Mouse (Mus musculus) forebrain, embryonic 12.5 days (tissue): ENCODE measurements around the gene Sstr3. TPM values are rescaled to one million over a fixed set of nuclear protein-coding genes. Genes with fewer than 3 reads are reported as not detected.

ENCODE experiments used
- ATAC-seq: fragments of 200-750 bp; cut with Nextera tagmentation; 2 replicates; pipeline ENCODE4 v1.8.0; 2017; ENCODE audit warnings: moderate TSS enrichment; ENCODE audit not compliant: low FRiP score
- H3K27ac ChIP-seq: fragments of 300-500 bp; sonication (generic); 2 replicates; pipeline ENCODE4 v1.5.1; 2016; ENCODE audit warnings: mild to moderate bottlenecking
- H3K27me3 ChIP-seq: fragments of 300-500 bp; sonication (generic); 2 replicates; pipeline ENCODE4 v1.6.1; 2016; ENCODE audit warnings: mild to moderate bottlenecking
- H3K36me3 ChIP-seq: fragments of 300-500 bp; sonication (generic); replicated peaks from 2 replicates; pipeline ENCODE4 v1.6.1; 2016; ENCODE audit warnings: mild to moderate bottlenecking
- H3K4me1 ChIP-seq: fragments of 300-500 bp; sonication (generic); 2 replicates; pipeline ENCODE4 v1.6.1; 2016
- H3K4me2 ChIP-seq: fragments of 300-500 bp; sonication (generic); 2 replicates; pipeline ENCODE4 v1.6.1; 2016; ENCODE audit warnings: mild to moderate bottlenecking, moderate library complexity
- H3K4me3 ChIP-seq: fragments of 300-500 bp; sonication (generic); replicated peaks from 2 replicates; pipeline ENCODE4 v1.5.1; 2016; ENCODE audit warnings: mild to moderate bottlenecking
- H3K9ac ChIP-seq: fragments of 300-500 bp; sonication (generic); 2 replicates; pipeline ENCODE4 v1.6.1; 2016; ENCODE audit warnings: mild to moderate bottlenecking
- H3K9me3 ChIP-seq: fragments of 300-500 bp; sonication (generic); 2 replicates; pipeline ENCODE4 v1.6.1; 2016
- WGBS: fragments of 180-500 bp; shearing (Covaris S2); methylation state at CpG from one replicate; pipeline ENCODE4 v1.1.7; 2016; 5-methylcytosine and 5-hydroxymethylcytosine counted together
- polyA plus RNA-seq: library from polyadenylated mRNA; unstranded; fragments of >200 nt; fragmentation: Nextera tagmentation; extraction: Ambion mirVana; gene quantifications from 2 replicates; pipeline ENCODE4 v1.2.1, GENCODE M21; 2016

Gene Sstr3
- polyA plus RNA-seq, 1 experiment from 2014 or later, result 0.32 TPM

GRCm38 (mm10) chr15:78505541-78505940 is 38.9 kb downstream of the Sstr3 start:
- no peaks in the 10 kb centered on the region for H3K9me3 ChIP-seq
- no peaks in the 10 kb centered on the region; the same call in 1 of the 2 replicates for H3K27me3 ChIP-seq
- no peak overlapping the region for H3K9ac ChIP-seq
- no peak overlapping the region for H3K4me2 ChIP-seq
- H3K4me3 ChIP-seq, result no peak overlapping the region
- 87% methylated on average over 3 of the region's 3 CpGs for WGBS
- peaks cover 7% of the 10 kb centered on the region for H3K4me1 ChIP-seq
- H3K27ac ChIP-seq, result no peak overlapping the region
- no peak for ATAC-seq
- H3K36me3 ChIP-seq, result no peaks in the 10 kb centered on the region

- no peaks in the 10 kb centered on the region for H3K36me3 ChIP-seq
- no peak overlapping the region for H3K4me3 ChIP-seq
- ATAC-seq, result no peak
- peaks cover 1% of the 10 kb centered on the region for H3K4me1 ChIP-seq
- H3K27ac ChIP-seq, result no peak overlapping the region
- 92% methylated on average over 5 of the region's 5 CpGs for WGBS
- no peaks in the 10 kb centered on the region for H3K9me3 ChIP-seq
- H3K9ac ChIP-seq, result no peak overlapping the region
- no peaks in the 10 kb centered on the region; the same call in 1 of the 2 replicates for H3K27me3 ChIP-seq
- no peak overlapping the region for H3K4me2 ChIP-seq
Observed at GRCm38 (mm10) chr15:78504816-78505215, 39.7 kb downstream of the Sstr3 start.

- H3K27ac ChIP-seq, result no peak overlapping the region
- no peaks in the 10 kb centered on the region; the same call in 1 of the 2 replicates for H3K27me3 ChIP-seq
- 88% methylated on average over 1 of the region's 1 CpGs for WGBS
- no peaks in the 10 kb centered on the region for H3K36me3 ChIP-seq
- H3K9ac ChIP-seq, result no peak overlapping the region
- ATAC-seq, result no peak
- no peak overlapping the region for H3K4me3 ChIP-seq
- H3K9me3 ChIP-seq, result no peaks in the 10 kb centered on the region
- no peak overlapping the region for H3K4me2 ChIP-seq
- no peaks in the 10 kb centered on the region for H3K4me1 ChIP-seq
Observed at GRCm38 (mm10) chr15:78504013-78504412, 40.5 kb downstream of the Sstr3 start.

GRCm38 (mm10) chr15:78502437-78503132 is 41.9 kb downstream of the Sstr3 start:
- Histone ChIP-seq H3K36me3 (no peaks in the 10 kb centered on the region), H3K4me1 (no peaks in the 10 kb centered on the region), H3K9ac (no peak overlapping the region), H3K27me3 (no peaks in the 10 kb centered on the region; the same call in 1 of the 2 replicates), H3K9me3 (no peaks in the 10 kb centered on the region), H3K4me2 (no peak overlapping the region), H3K27ac (no peak overlapping the region), H3K4me3 (no peak overlapping the region)
- WGBS, result 89% methylated on average over 18 of the region's 18 CpGs
- no peak for ATAC-seq

- 92% methylated on average over 11 of the region's 11 CpGs for WGBS
- H3K9me3 ChIP-seq, result no peaks in the 10 kb centered on the region
- no peaks in the 10 kb centered on the region for H3K27me3 ChIP-seq
- no peaks in the 10 kb centered on the region for H3K4me1 ChIP-seq
- H3K27ac ChIP-seq, result no peak within 1 kb of the TSS
- no peaks in the 10 kb centered on the region for H3K36me3 ChIP-seq
- H3K9ac ChIP-seq, result no peak within 1 kb of the TSS
- no peak within 1 kb of the TSS for H3K4me2 ChIP-seq
- ATAC-seq, result no peak
- H3K4me3 ChIP-seq, result no peak within 1 kb of the TSS
Observed at GRCm38 (mm10) chr15:78494968-78495406, 49.5 kb downstream of the Sstr3 start, which contains the start of gene Il2rb. Gene Il2rb, minus strand, starts transcription at chr15:78495271.

- no peaks in the 10 kb centered on the region for H3K27me3 ChIP-seq
- no peak overlapping the region for H3K4me3 ChIP-seq
- no peaks in the 10 kb centered on the region for H3K9me3 ChIP-seq
- no peak for ATAC-seq
- no peaks in the 10 kb centered on the region for H3K36me3 ChIP-seq
- H3K27ac ChIP-seq, result no peak overlapping the region
- H3K9ac ChIP-seq, result no peak overlapping the region
- 86% methylated on average over 10 of the region's 10 CpGs for WGBS
- H3K4me1 ChIP-seq, result no peaks in the 10 kb centered on the region
- no peak overlapping the region for H3K4me2 ChIP-seq
Observed at GRCm38 (mm10) chr15:78493401-78494010, 51.0 kb downstream of the Sstr3 start.

GRCm38 (mm10) chr15:78491301-78491700 is 53.2 kb downstream of the Sstr3 start:
- Histone ChIP-seq H3K9me3 (no peaks in the 10 kb centered on the region), H3K4me3 (no peak overlapping the region), H3K4me2 (no peak overlapping the region), H3K36me3 (no peaks in the 10 kb centered on the region), H3K9ac (no peak overlapping the region), H3K27ac (no peak overlapping the region), H3K4me1 (no peaks in the 10 kb centered on the region), H3K27me3 (peaks cover 3% of the 10 kb centered on the region; the same call in 1 of the 2 replicates)
- 84% methylated on average over 3 of the region's 3 CpGs for WGBS
- ATAC-seq, result no peak

GRCm38 (mm10) chr15:78489906-78490305 is 54.6 kb downstream of the Sstr3 start:
- H3K4me1 ChIP-seq, result no peaks in the 10 kb centered on the region
- 80% methylated on average over 8 of the region's 8 CpGs for WGBS
- H3K9ac ChIP-seq, result no peak overlapping the region
- H3K27me3 ChIP-seq, result peaks cover 3% of the 10 kb centered on the region; the same call in 1 of the 2 replicates
- no peak overlapping the region for H3K27ac ChIP-seq
- H3K4me2 ChIP-seq, result no peak overlapping the region
- no peak for ATAC-seq
- H3K4me3 ChIP-seq, result no peak overlapping the region
- H3K36me3 ChIP-seq, result no peaks in the 10 kb centered on the region
- H3K9me3 ChIP-seq, result no peaks in the 10 kb centered on the region

GRCm38 (mm10) chr15:78489248-78489647 is 55.2 kb downstream of the Sstr3 start:
- no peak for ATAC-seq
- H3K9ac ChIP-seq, result no peak overlapping the region
- no peak overlapping the region for H3K4me3 ChIP-seq
- H3K27me3 ChIP-seq, result peaks cover 3% of the 10 kb centered on the region; the same call in 1 of the 2 replicates
- H3K4me2 ChIP-seq, result no peak overlapping the region
- no peaks in the 10 kb centered on the region for H3K36me3 ChIP-seq
- no peaks in the 10 kb centered on the region for H3K4me1 ChIP-seq
- no peak overlapping the region for H3K27ac ChIP-seq
- 90% methylated on average over 3 of the region's 3 CpGs for WGBS
- H3K9me3 ChIP-seq, result no peaks in the 10 kb centered on the region

GRCm38 (mm10) chr15:78487066-78487465 is 57.4 kb downstream of the Sstr3 start:
- H3K27me3 ChIP-seq, result peaks cover 3% of the 10 kb centered on the region; the same call in 1 of the 2 replicates
- H3K4me3 ChIP-seq, result no peak overlapping the region
- no peaks in the 10 kb centered on the region for H3K9me3 ChIP-seq
- H3K4me2 ChIP-seq, result no peak overlapping the region
- H3K27ac ChIP-seq, result no peak overlapping the region
- no peaks in the 10 kb centered on the region for H3K4me1 ChIP-seq
- H3K9ac ChIP-seq, result no peak overlapping the region
- 83% methylated on average over 4 of the region's 4 CpGs for WGBS
- H3K36me3 ChIP-seq, result no peaks in the 10 kb centered on the region
- ATAC-seq, result no peak
